Mouse (Mus musculus): ENCODE data around the gene Plxdc1.

- TF ChIP-seq CTCF (IDR thresholded peaks at IDR 0.05; ENCODE audit: control insufficient read depth, insufficient read depth, low read length) (no peak), POLR2A (IDR thresholded peaks at IDR 0.05; ENCODE audit: borderline replicate concordance, control insufficient read depth, low read depth, low read length) (no peak)
Observed at GRCm38 (mm10) chr11:97982721-97983120, 3.5 kb downstream of the Plxdc1 start.
